Mouse (Mus musculus): ENCODE measurements at regions not wholly inside any gene's neighbourhood (a gene's known extent, or its start where the extent isn't known, plus 50 kb on each side); places are given as distances from the start of the nearest gene placed in this dataset.

GRCm38 (mm10) chr2:143133931-143134330 is 55.7 kb downstream of the Otor start:
- ATAC-seq (ENCODE audit: extremely low read depth, insufficient number of reproducible peaks, low FRiP score, poor library complexity, severe bottlenecking), result no peak

- no peak for ATAC-seq (ENCODE audit: extremely low read depth, insufficient number of reproducible peaks, low FRiP score, poor library complexity, severe bottlenecking)
Measured at GRCm38 (mm10) chr2:143149189-143149588, 70.9 kb downstream of the Otor start.

GRCm38 (mm10) chr2:143164081-143164984 is 86.1 kb downstream of the Otor start:
- no peak for ATAC-seq (ENCODE audit: extremely low read depth, insufficient number of reproducible peaks, low FRiP score, poor library complexity, severe bottlenecking)

- ATAC-seq (ENCODE audit: extremely low read depth, insufficient number of reproducible peaks, low FRiP score, poor library complexity, severe bottlenecking), result no peak
Measured at GRCm38 (mm10) chr2:143166771-143167170, 88.5 kb downstream of the Otor start.

GRCm38 (mm10) chr2:143170648-143171047 is 92.4 kb downstream of the Otor start:
- ATAC-seq (ENCODE audit: extremely low read depth, insufficient number of reproducible peaks, low FRiP score, poor library complexity, severe bottlenecking), result no peak

- ATAC-seq (ENCODE audit: extremely low read depth, insufficient number of reproducible peaks, low FRiP score, poor library complexity, severe bottlenecking), result no peak
Measured at GRCm38 (mm10) chr2:143184614-143185013, 106.3 kb downstream of the Otor start.

- ATAC-seq (ENCODE audit: extremely low read depth, insufficient number of reproducible peaks, low FRiP score, poor library complexity, severe bottlenecking), result no peak
Measured at GRCm38 (mm10) chr2:143192256-143193164, 114.2 kb downstream of the Otor start.

GRCm38 (mm10) chr2:143193165-143193551 is 114.9 kb downstream of the Otor start:
- ATAC-seq (ENCODE audit: extremely low read depth, insufficient number of reproducible peaks, low FRiP score, poor library complexity, severe bottlenecking), result no peak

GRCm38 (mm10) chr2:143199583-143200249 is 121.4 kb downstream of the Otor start:
- no peak for ATAC-seq (ENCODE audit: extremely low read depth, insufficient number of reproducible peaks, low FRiP score, poor library complexity, severe bottlenecking)

GRCm38 (mm10) chr2:143206053-143206452 is 127.8 kb downstream of the Otor start:
- no peak for ATAC-seq (ENCODE audit: extremely low read depth, insufficient number of reproducible peaks, low FRiP score, poor library complexity, severe bottlenecking)

- no peak for ATAC-seq (ENCODE audit: extremely low read depth, insufficient number of reproducible peaks, low FRiP score, poor library complexity, severe bottlenecking)
Measured at GRCm38 (mm10) chr2:143207191-143207590, 128.9 kb downstream of the Otor start.

GRCm38 (mm10) chr2:143217251-143217650 is 139.0 kb downstream of the Otor start:
- no peak for ATAC-seq (ENCODE audit: extremely low read depth, insufficient number of reproducible peaks, low FRiP score, poor library complexity, severe bottlenecking)

- ATAC-seq (ENCODE audit: extremely low read depth, insufficient number of reproducible peaks, low FRiP score, poor library complexity, severe bottlenecking), result no peak
Measured at GRCm38 (mm10) chr2:143217760-143218358, 139.6 kb downstream of the Otor start.

GRCm38 (mm10) chr2:143222326-143222725 is 144.1 kb downstream of the Otor start:
- no peak for ATAC-seq (ENCODE audit: extremely low read depth, insufficient number of reproducible peaks, low FRiP score, poor library complexity, severe bottlenecking)

GRCm38 (mm10) chr2:143224410-143225130 is 146.3 kb downstream of the Otor start:
- no peak for ATAC-seq (ENCODE audit: extremely low read depth, insufficient number of reproducible peaks, low FRiP score, poor library complexity, severe bottlenecking)

GRCm38 (mm10) chr2:143233795-143234194 is 155.5 kb downstream of the Otor start:
- no peak for ATAC-seq (ENCODE audit: extremely low read depth, insufficient number of reproducible peaks, low FRiP score, poor library complexity, severe bottlenecking)

GRCm38 (mm10) chr2:143240274-143240673 is 162.0 kb downstream of the Otor start:
- ATAC-seq (ENCODE audit: extremely low read depth, insufficient number of reproducible peaks, low FRiP score, poor library complexity, severe bottlenecking), result no peak

- ATAC-seq (ENCODE audit: extremely low read depth, insufficient number of reproducible peaks, low FRiP score, poor library complexity, severe bottlenecking), result no peak
Measured at GRCm38 (mm10) chr2:143243741-143244140, 165.5 kb downstream of the Otor start.

Data from neutrophil, adult 5-6 weeks (primary cell).